Mouse (Mus musculus) liver, embryonic 14.5 days (tissue): ENCODE measurements around the gene Unc45a. TPM values are rescaled to one million over a fixed set of nuclear protein-coding genes. Genes with fewer than 3 reads are reported as not detected.

Experiments
- ATAC-seq: fragments of 200-750 bp; cut with Nextera tagmentation; 2 replicates; pipeline ENCODE4 v1.8.0; 2017; ENCODE audit warnings: moderate number of reproducible peaks, mild to moderate bottlenecking, moderate library complexity; ENCODE audit not compliant: insufficient read depth
- DNase-seq, 3 experiments: peaks; one replicate each; pipeline ENCODE4 v3.0.0-alpha.2; 2012 to 2013; ENCODE audit warnings: low read depth in 3 of 3, low spot score in 3 of 3
- H3K27ac ChIP-seq: fragments of 300-500 bp; sonication (generic); 2 replicates; pipeline ENCODE4 v1.5.1; 2014; ENCODE audit warnings: moderate library complexity, mild to moderate bottlenecking, control low read depth, inconsistent platforms
- H3K27me3 ChIP-seq: fragments of 300-500 bp; sonication (generic); 2 replicates; pipeline ENCODE4 v1.6.1; 2014; ENCODE audit warnings: mild to moderate bottlenecking, low read length, moderate library complexity; ENCODE audit not compliant: control insufficient read depth, insufficient read depth
- H3K36me3 ChIP-seq: fragments of 300-500 bp; sonication (generic); replicated peaks from 2 replicates; pipeline ENCODE4 v1.6.1; 2014; ENCODE audit warnings: low read depth; ENCODE audit not compliant: control insufficient read depth, insufficient read depth
- H3K4me1 ChIP-seq, 2 experiments: fragments of 200-500 bp in 1 of 2; fragments of 300-500 bp in 1 of 2; sonication (generic) in 1 of 2; replicated peaks; 2 replicates each; pipeline ENCODE4 v1.6.1; 2012 to 2014; ENCODE audit warnings: antibody characterized with exemption in 1 of 2, inconsistent platforms in 1 of 2, low read length in 1 of 2; ENCODE audit not compliant: control insufficient read depth in 2 of 2, insufficient read depth in 2 of 2
- H3K4me2 ChIP-seq: fragments of 300-500 bp; sonication (generic); 2 replicates; pipeline ENCODE4 v1.6.1; 2014; ENCODE audit warnings: low read depth, mild to moderate bottlenecking, control low read depth, moderate library complexity
- H3K4me3 ChIP-seq, 2 experiments: fragments of 200-500 bp in 1 of 2; fragments of 300-500 bp in 1 of 2; sonication (generic) in 1 of 2; 2 replicates each; pipeline ENCODE4 v1.5.1; 2012 to 2014; ENCODE audit warnings: low read depth in 2 of 2, low read length in 2 of 2, mild to moderate bottlenecking in 2 of 2, control low read depth in 1 of 2, inconsistent platforms in 1 of 2, moderate library complexity in 1 of 2; ENCODE audit not compliant: insufficient read depth in 1 of 2
- H3K9ac ChIP-seq: fragments of 300-500 bp; sonication (generic); replicated peaks from 2 replicates; pipeline ENCODE4 v1.6.1; 2014; ENCODE audit warnings: mild to moderate bottlenecking, control low read depth, moderate library complexity
- H3K9me3 ChIP-seq: fragments of 300-500 bp; sonication (generic); 2 replicates; pipeline ENCODE4 v1.6.1; 2016; ENCODE audit warnings: low read length, mixed read lengths; ENCODE audit not compliant: control insufficient read depth
- CTCF ChIP-seq: IDR thresholded peaks from 2 replicates; pipeline ENCODE4 v1.5.1; 2016; ENCODE audit warnings: antibody characterized with exemption, low read depth, control low read depth
- EP300 ChIP-seq: IDR thresholded peaks from 2 replicates; pipeline ENCODE4 v1.6.1; 2016; ENCODE audit warnings: antibody characterized with exemption, low read depth
- WGBS: fragments of 180-500 bp; shearing (Covaris S2); extraction: QIAGEN DNeasy Blood & Tissue Kit; methylation state at CpG from one replicate; pipeline ENCODE4 v1.1.7; 2014; ENCODE audit not compliant: insufficient replicate concordance; 5-methylcytosine and 5-hydroxymethylcytosine counted together
- polyA plus RNA-seq, 2 experiments: library from polyadenylated mRNA; depleted of rRNA in 1 of 2; stranded (reverse) in 1 of 2; unstranded in 1 of 2; fragments of >200 nt; fragmentation: Nextera tagmentation in 1 of 2; extraction: Ambion mirVana in 1 of 2; gene quantifications; 2 replicates each; pipeline versions ENCODE4 v1.2.1 to v1.2.3; 2012 to 2014

The Unc45a gene
- polyA plus RNA-seq, 2 experiments: 5.6 to 7.1 TPM

- peaks cover 6 to 34% of the 10 kb centered on the region in 2 experiments; a peak in 3 of 4 replicates for H3K4me1 ChIP-seq
- WGBS: 65% methylated on average over 7 of the region's 7 CpGs
- H3K4me2 ChIP-seq: no peak overlapping the region
- H3K36me3 ChIP-seq: no peaks in the 10 kb centered on the region; the same call in 1 of the 2 replicates
- no peaks in the 10 kb centered on the region for H3K9me3 ChIP-seq
- no peak for DNase-seq
- TF ChIP-seq CTCF: no peak
- TF ChIP-seq EP300: no peak
- no peak for ATAC-seq
- H3K4me3 ChIP-seq: no peak overlapping the region
- H3K27me3 ChIP-seq: no peaks in the 10 kb centered on the region
- H3K9ac ChIP-seq: no peak overlapping the region
- H3K27ac ChIP-seq: no peak overlapping the region
Measured at GRCm38 (mm10) chr7:80341793-80342192, 988 bp upstream of the Unc45a start.

- H3K27ac ChIP-seq: peak overlapping the region; percentile 73
- peak overlapping the region; percentile 64 to 86 for H3K4me3 ChIP-seq
- peaks cover 11% of the 10 kb centered on the region for H3K36me3 ChIP-seq
- peak; percentile 98 for ATAC-seq
- H3K4me1 ChIP-seq: peaks cover 6 to 31% of the 10 kb centered on the region in 2 experiments; a peak in 3 of 4 replicates
- no peaks in the 10 kb centered on the region for H3K27me3 ChIP-seq
- TF ChIP-seq EP300: no peak
- TF ChIP-seq CTCF: peak; percentile 95
- H3K4me2 ChIP-seq: peak overlapping the region; percentile 77
- WGBS: under 1% methylated on average over 45 of the region's 45 CpGs
- DNase-seq: peak; percentile 96 to 98 (median 96)
- no peaks in the 10 kb centered on the region for H3K9me3 ChIP-seq
- peak overlapping the region; percentile 85 for H3K9ac ChIP-seq
Measured at GRCm38 (mm10) chr7:80339793-80340628, 794 bp downstream of the Unc45a start.

GRCm38 (mm10) chr7:80339371-80339770, 1.4 kb downstream of the Unc45a start:
- no peak for TF ChIP-seq EP300
- TF ChIP-seq CTCF: no peak
- Histone ChIP-seq H3K27me3 (no peaks in the 10 kb centered on the region), H3K4me3 (peak overlapping the region; percentile 60 to 64), H3K27ac (no peak overlapping the region), H3K9ac (peak overlapping the region; percentile 73), H3K4me2 (peak overlapping the region; percentile 77), H3K9me3 (no peaks in the 10 kb centered on the region), H3K36me3 (peaks cover 11% of the 10 kb centered on the region), H3K4me1 (peaks cover 6 to 31% of the 10 kb centered on the region in 2 experiments; a peak in 3 of 4 replicates)
- ATAC-seq: no peak
- 11% methylated on average over 17 of the region's 17 CpGs for WGBS
- no peak for DNase-seq

- H3K4me1 ChIP-seq: peaks cover 6 to 18% of the 10 kb centered on the region in 2 experiments; a peak in 3 of 4 replicates
- no peaks in the 10 kb centered on the region for H3K27me3 ChIP-seq
- H3K36me3 ChIP-seq: peaks cover 17% of the 10 kb centered on the region
- H3K27ac ChIP-seq: no peak overlapping the region
- no peak for DNase-seq
- ATAC-seq: no peak
- 78% methylated on average over 3 of the region's 3 CpGs for WGBS
- H3K4me3 ChIP-seq: no peak overlapping the region
- TF ChIP-seq EP300 (no peak), CTCF (no peak)
- H3K9ac ChIP-seq: no peak overlapping the region
- H3K9me3 ChIP-seq: no peaks in the 10 kb centered on the region
- no peak overlapping the region for H3K4me2 ChIP-seq
Measured at GRCm38 (mm10) chr7:80336932-80337331, 3.9 kb downstream of the Unc45a start.

- H3K36me3 ChIP-seq: peaks cover 18% of the 10 kb centered on the region
- no peak overlapping the region for H3K4me3 ChIP-seq
- H3K4me2 ChIP-seq: no peak overlapping the region
- H3K27ac ChIP-seq: no peak overlapping the region
- WGBS: 71% methylated on average over 4 of the region's 4 CpGs
- ATAC-seq (no peak), DNase-seq (no peak)
- H3K9ac ChIP-seq: no peak overlapping the region
- TF ChIP-seq CTCF (no peak), EP300 (no peak)
- H3K4me1 ChIP-seq: peaks cover 4 to 9% of the 10 kb centered on the region in 2 experiments; a peak in 3 of 4 replicates
- no peaks in the 10 kb centered on the region for H3K27me3 ChIP-seq
- no peaks in the 10 kb centered on the region for H3K9me3 ChIP-seq
Measured at GRCm38 (mm10) chr7:80334848-80335247, 6.0 kb downstream of the Unc45a start.
